8 mouse cellular contexts compared by ENCODE assay signal in genomic region chr4:123663688-123663965, GRCm38 (mm10). TPM values are rescaled to one million over a fixed set of nuclear protein-coding genes. Genes with fewer than 3 reads are reported as not detected.
DNase-seq lines count a peak whose midpoint lies in the region; ATAC-seq and TF ChIP-seq lines count a peak whose summit lies in the region.

No protein-coding gene starts in this region.

- WGBS in forebrain, embryonic 15.5 days, result 2% methylated on average over 12 of the region's 12 CpGs
- WGBS in midbrain, embryonic 10.5 days, result 0% methylated on average over 12 of the region's 12 CpGs

- peak; percentile 23 to 41 for DNase-seq in adrenal gland, adult 18-20 months (ENCODE audit: low spot score in 2 of 2)
- DNase-seq in adrenal gland, postnatal 4 days (ENCODE audit: low spot score in 2 of 2), result no peak
- no peak for DNase-seq in ES-E14 (ENCODE audit: low read depth, low spot score)
- DNase-seq in kidney, postnatal 25 days, result peak; percentile 74 to 85
- peak; percentile 58 for DNase-seq in midbrain, embryonic 10.5 days (ENCODE audit: low spot score)
- DNase-seq in left cerebral cortex, postnatal 25 days (ENCODE audit: low spot score in 2 of 2), result no peak
- no peak for DNase-seq in spleen, adult 12 weeks (ENCODE audit: low spot score)

- H3K36me3 ChIP-seq in ES-E14 (ENCODE audit: control insufficient read depth, insufficient read depth, low read length, poor library complexity, severe bottlenecking), result no peaks in the 10 kb centered on the region
- H3K36me3 ChIP-seq in forebrain, embryonic 15.5 days, result no peaks in the 10 kb centered on the region
- peaks cover 21% of the 10 kb centered on the region for H3K36me3 ChIP-seq in midbrain, embryonic 10.5 days

- intact Hi-C loops in left cerebral cortex, postnatal 25 days (cut with DNase I), result loop anchor here (10.0 kb wide), 1 partner anchor 359 kb away; no protein-coding TSS in a partner anchor

- H3K27me3 ChIP-seq in forebrain, embryonic 15.5 days, result no peaks in the 10 kb centered on the region
- H3K27me3 ChIP-seq in midbrain, embryonic 10.5 days (ENCODE audit: low read depth, poor library complexity, severe bottlenecking), result no peaks in the 10 kb centered on the region

- H3K4me2 ChIP-seq in forebrain, embryonic 15.5 days (replicated peaks), result peak overlapping the region; percentile 69

- no peak for ATAC-seq in forebrain, embryonic 15.5 days (replicated peaks)

- H3K4me1 ChIP-seq in ES-E14 (ENCODE audit: control insufficient read depth in 2 of 2, insufficient read depth in 2 of 2, low read length in 2 of 2, poor library complexity in 1 of 2), result peaks cover 13 to 18% of the 10 kb centered on the region in 2 experiments
- H3K4me1 ChIP-seq in forebrain, embryonic 15.5 days, result peaks cover 57% of the 10 kb centered on the region
- H3K4me1 ChIP-seq in midbrain, embryonic 10.5 days, result peaks cover 59% of the 10 kb centered on the region

- peak overlapping the region; percentile 94; the same call in 1 of the 2 replicates for H3K27ac ChIP-seq in ES-E14 (ENCODE audit: insufficient read depth, low read depth, low read length, poor library complexity, severe bottlenecking)
- H3K27ac ChIP-seq in forebrain, embryonic 15.5 days (replicated peaks), result peak overlapping the region; percentile 98
- H3K27ac ChIP-seq in midbrain, embryonic 10.5 days (replicated peaks), result peak overlapping the region; percentile 99

- peak overlapping the region; percentile 82 for H3K9ac ChIP-seq in ES-E14 (ENCODE audit: insufficient read depth, low read depth, low read length, poor library complexity, severe bottlenecking)
- peak overlapping the region; percentile 97 for H3K9ac ChIP-seq in forebrain, embryonic 15.5 days (replicated peaks)

- no peaks in the 10 kb centered on the region for H3K9me3 ChIP-seq in ES-E14 (ENCODE audit: control insufficient read depth, insufficient read depth, low read depth, low read length)
- H3K9me3 ChIP-seq in forebrain, embryonic 15.5 days, result no peaks in the 10 kb centered on the region
- H3K9me3 ChIP-seq in midbrain, embryonic 10.5 days (replicated peaks), result no peaks in the 10 kb centered on the region

- in situ Hi-C loops in ES-E14 (cut with MboI; ENCODE audit: low sequenced_read_pairs in 2 of 2, unreplicated experiment in 2 of 2), result no loop called here

- peak overlapping the region; percentile 76 to 86 for H3K4me3 ChIP-seq in ES-E14 (ENCODE audit: insufficient read depth in 1 of 2, low read depth in 1 of 2, low read length in 2 of 2, poor library complexity in 1 of 2, severe bottlenecking in 1 of 2)
- peak overlapping the region; percentile 84 for H3K4me3 ChIP-seq in forebrain, embryonic 15.5 days
- H3K4me3 ChIP-seq in midbrain, embryonic 10.5 days, result peak overlapping the region; percentile 94

TF ChIP-seq in ES-E14, 5 proteins besides CTCF, POLR2A, EP300 and RAD21:
- TF ChIP-seq MAFK (IDR thresholded peaks at IDR 0.05; ENCODE audit: insufficient read depth, low read depth, low read length) (no peak), ZC3H11A (IDR thresholded peaks at IDR 0.05; ENCODE audit: borderline replicate concordance, low read depth, low read length) (no peak), HCFC1 (IDR thresholded peaks at IDR 0.05; ENCODE audit: borderline replicate concordance, insufficient read depth, low read length) (no peak)

RNA-seq across cellular contexts. Expression of gene Macf1, which starts 20.5 kb away (rescaled TPM):
- 100 to 1,000 TPM; 108 to 123 TPM for total RNA-seq in adrenal gland, adult 18-20 months (2021)
- 100 to 1,000 TPM; 176 to 202 TPM for total RNA-seq in adrenal gland, postnatal 4 days (2021)
- total RNA-seq in ES-E14 (2012; rRNA removed), result 277 and 354 TPM in 2 replicates
- polyA plus RNA-seq in forebrain, embryonic 15.5 days (2015; fragmentation: Nextera tagmentation; extraction: Ambion mirVana), result 73.5 and 76.0 TPM in 2 replicates
- 39.2 and 46.2 TPM in 2 replicates for polyA plus RNA-seq in midbrain, embryonic 10.5 days (2016; fragmentation: Nextera tagmentation; extraction: Ambion mirVana)
- 100 to 1,000 TPM; 202 to 222 TPM for total RNA-seq in left cerebral cortex, postnatal 25 days (2021)

RNA-seq across cellular contexts. Expression of gene Ndufs5, which starts 54.4 kb away (rescaled TPM):
- total RNA-seq in adrenal gland, adult 18-20 months (2021), result 100 to 1,000 TPM; 244 to 304 TPM
- 100 to 1,000 TPM; 170 to 195 TPM for total RNA-seq in adrenal gland, postnatal 4 days (2021)
- total RNA-seq in ES-E14 (2012; rRNA removed), result 72.8 and 92.9 TPM in 2 replicates
- 379 and 398 TPM in 2 replicates for polyA plus RNA-seq in forebrain, embryonic 15.5 days (2015; fragmentation: Nextera tagmentation; extraction: Ambion mirVana)
- 328 and 330 TPM in 2 replicates for polyA plus RNA-seq in midbrain, embryonic 10.5 days (2016; fragmentation: Nextera tagmentation; extraction: Ambion mirVana)
- 100 to 1,000 TPM; 184 to 187 TPM for total RNA-seq in left cerebral cortex, postnatal 25 days (2021)

Comparison
In these comparisons a context has a peak if more than half of its experiments do, and no peak if none do; other contexts are left out.
1. DNase-seq: peak in adrenal gland, adult 18-20 months (2 of 2), kidney, postnatal 25 days (2 of 2) and midbrain, embryonic 10.5 days (single experiment); none in adrenal gland, postnatal 4 days (0 of 2), ES-E14 (single experiment), left cerebral cortex, postnatal 25 days (0 of 2) and spleen, adult 12 weeks (single experiment).
2. Peak in every context shown above with its lines, with median percentiles within 50 percentile points of each other: H3K27ac ChIP-seq and H3K4me3 ChIP-seq.